Mouse (Mus musculus): Measurements from ENCODE around the gene Plekha4. TPM values are rescaled to one million over a fixed set of nuclear protein-coding genes. Genes with fewer than 3 reads are reported as not detected.

Gene Plekha4
- total RNA-seq, 4 experiments from 2014 or later = 3.0 to 5.1 (median 4.0) TPM

GRCm38 (mm10) chr7:45538163-45539041 lies 12.3 kb downstream of the Plekha4 start:
- peak; percentile 47 to 60 for DNase-seq (ENCODE audit: low spot score in 2 of 2)

- DNase-seq (ENCODE audit: low spot score in 2 of 2) = no peak
Measured at GRCm38 (mm10) chr7:45539095-45539494, 13.0 kb downstream of the Plekha4 start.

- no peak for DNase-seq (ENCODE audit: low spot score in 2 of 2)
Measured at GRCm38 (mm10) chr7:45540213-45540612, 14.1 kb downstream of the Plekha4 start.

GRCm38 (mm10) chr7:45544525-45544924 lies 18.4 kb downstream of the Plekha4 start:
- DNase-seq (ENCODE audit: low spot score in 2 of 2) = no peak

- no peak for DNase-seq (ENCODE audit: low spot score in 2 of 2)
Measured at GRCm38 (mm10) chr7:45549641-45550436, 23.7 kb downstream of the Plekha4 start.

- no peak for DNase-seq (ENCODE audit: low spot score in 2 of 2)
Measured at GRCm38 (mm10) chr7:45550821-45551511, 24.8 kb downstream of the Plekha4 start.

- DNase-seq (ENCODE audit: low spot score in 2 of 2) = no peak
Measured at GRCm38 (mm10) chr7:45551512-45551883, 25.4 kb downstream of the Plekha4 start.

- DNase-seq (ENCODE audit: low spot score in 2 of 2) = no peak
Measured at GRCm38 (mm10) chr7:45553519-45553918, 27.4 kb downstream of the Plekha4 start.

- DNase-seq (ENCODE audit: low spot score in 2 of 2) = no peak
Measured at GRCm38 (mm10) chr7:45553990-45554389, 27.9 kb downstream of the Plekha4 start.

GRCm38 (mm10) chr7:45554744-45555143 lies 28.6 kb downstream of the Plekha4 start, which contains the start of gene Hsd17b14:
Gene Hsd17b14, plus strand, starts transcription at chr7:45554893.
- no peak for DNase-seq (ENCODE audit: low spot score in 2 of 2)

GRCm38 (mm10) chr7:45555787-45556186 lies 29.7 kb downstream of the Plekha4 start:
- DNase-seq (ENCODE audit: low spot score in 2 of 2) = peak in 1 of 2 experiments; percentile 64

GRCm38 (mm10) chr7:45558907-45559306 lies 32.8 kb downstream of the Plekha4 start:
- no peak for DNase-seq (ENCODE audit: low spot score in 2 of 2)

GRCm38 (mm10) chr7:45560241-45560640 lies 34.1 kb downstream of the Plekha4 start:
- no peak for DNase-seq (ENCODE audit: low spot score in 2 of 2)

GRCm38 (mm10) chr7:45560843-45561623 lies 34.9 kb downstream of the Plekha4 start:
- peak; percentile 50 to 81 for DNase-seq (ENCODE audit: low spot score in 2 of 2)

- DNase-seq (ENCODE audit: low spot score in 2 of 2) = no peak
Measured at GRCm38 (mm10) chr7:45561624-45562520, 35.7 kb downstream of the Plekha4 start.

- no peak for DNase-seq (ENCODE audit: low spot score in 2 of 2)
Measured at GRCm38 (mm10) chr7:45564811-45565210, 38.7 kb downstream of the Plekha4 start.

GRCm38 (mm10) chr7:45565446-45565845 lies 39.3 kb downstream of the Plekha4 start:
- no peak for DNase-seq (ENCODE audit: low spot score in 2 of 2)

- no peak for DNase-seq (ENCODE audit: low spot score in 2 of 2)
Measured at GRCm38 (mm10) chr7:45567112-45567779, 41.1 kb downstream of the Plekha4 start.

Data from left cerebral cortex, adult 8-10 months (tissue).